Mouse (Mus musculus) forebrain, embryonic 11.5 days (tissue): Measurements from ENCODE around the gene Anln. TPM values are rescaled to one million over a fixed set of nuclear protein-coding genes. Genes with fewer than 3 reads are reported as not detected.
"Not testable (repeated sequence)": the region's sequence is repeated elsewhere in the genome, so short reads cannot be mapped to it uniquely, and the experiment has no call there.

Experiments
- ATAC-seq: fragments of 200-750 bp; cut with Nextera tagmentation; replicated peaks from 2 replicates; pipeline ENCODE4 v1.8.0; 2017; ENCODE audit warnings: moderate TSS enrichment; ENCODE audit not compliant: low FRiP score
- DNase-seq: peaks from one replicate; pipeline ENCODE4 v3.0.0-alpha.2; 2017; ENCODE audit warnings: low spot score
- H3K27ac ChIP-seq: fragments of 300-500 bp; sonication (generic); 2 replicates; pipeline ENCODE4 v1.5.1; 2014; ENCODE audit warnings: low read depth, low read length
- H3K27me3 ChIP-seq: fragments of 300-500 bp; sonication (generic); 2 replicates; pipeline ENCODE4 v1.6.1; 2014; ENCODE audit warnings: mild to moderate bottlenecking, low read length, mixed read lengths; ENCODE audit not compliant: control insufficient read depth, insufficient read depth
- H3K36me3 ChIP-seq: fragments of 300-500 bp; sonication (generic); 2 replicates; pipeline ENCODE4 v1.6.1; 2014; ENCODE audit warnings: mild to moderate bottlenecking, low read length, moderate library complexity, mixed read lengths; ENCODE audit not compliant: control insufficient read depth, insufficient read depth
- H3K4me1 ChIP-seq: fragments of 300-500 bp; sonication (generic); replicated peaks from 2 replicates; pipeline ENCODE4 v1.6.1; 2014; ENCODE audit warnings: low read length, mixed read lengths; ENCODE audit not compliant: control insufficient read depth, insufficient read depth
- H3K4me2 ChIP-seq: fragments of 300-500 bp; sonication (generic); 2 replicates; pipeline ENCODE4 v1.6.1; 2014; ENCODE audit warnings: low read depth, mild to moderate bottlenecking, low read length, moderate library complexity, mixed read lengths; ENCODE audit not compliant: severe bottlenecking
- H3K4me3 ChIP-seq: fragments of 300-500 bp; sonication (generic); 2 replicates; pipeline ENCODE4 v1.5.1; 2014; ENCODE audit warnings: low read depth, low read length
- H3K9ac ChIP-seq: fragments of 300-500 bp; sonication (generic); 2 replicates; pipeline ENCODE4 v1.6.1; 2014; ENCODE audit warnings: low read length
- H3K9me3 ChIP-seq: fragments of 300-500 bp; sonication (generic); 2 replicates; pipeline ENCODE4 v1.6.1; 2016; ENCODE audit warnings: low read length, mixed read lengths; ENCODE audit not compliant: control insufficient read depth
- WGBS: fragments of 180-500 bp; shearing (Covaris S2); extraction: QIAGEN DNeasy Blood & Tissue Kit; methylation state at CpG from one replicate; pipeline ENCODE4 v1.1.7; 2014; 5-methylcytosine and 5-hydroxymethylcytosine counted together
- polyA plus RNA-seq: library from polyadenylated mRNA; unstranded; fragments of >200 nt; fragmentation: Nextera tagmentation; extraction: Ambion mirVana; gene quantifications from 2 replicates; pipeline ENCODE4 v1.2.1, GENCODE M21; 2014

Anln gene
- polyA plus RNA-seq, 1 experiment from 2014 or later = 48.9 TPM

GRCm38 (mm10) chr9:22408344-22408743, 19.4 kb upstream of the Anln start:
- not testable (repeated sequence) for H3K27me3 ChIP-seq, H3K36me3 ChIP-seq, H3K4me1 ChIP-seq, H3K9ac ChIP-seq, DNase-seq, H3K4me2 ChIP-seq, H3K4me3 ChIP-seq, H3K9me3 ChIP-seq, H3K27ac ChIP-seq, ATAC-seq
- 39% methylated on average over 4 of the region's 4 CpGs for WGBS

GRCm38 (mm10) chr9:22407633-22408032, 18.6 kb upstream of the Anln start:
- H3K27ac ChIP-seq, ATAC-seq, H3K36me3 ChIP-seq, H3K4me1 ChIP-seq, DNase-seq, H3K4me3 ChIP-seq, H3K9ac ChIP-seq, H3K4me2 ChIP-seq, H3K27me3 ChIP-seq, H3K9me3 ChIP-seq: not testable (repeated sequence)
- WGBS = 89% methylated on average over 4 of the region's 4 CpGs

- ATAC-seq (no peak), DNase-seq (no peak)
- H3K9me3 ChIP-seq = no peaks in the 10 kb centered on the region
- H3K36me3 ChIP-seq = no peaks in the 10 kb centered on the region
- no peak overlapping the region for H3K4me3 ChIP-seq
- H3K4me2 ChIP-seq = no peak overlapping the region
- 85% methylated on average over 3 of the region's 3 CpGs for WGBS
- no peak overlapping the region for H3K27ac ChIP-seq
- H3K27me3 ChIP-seq = no peaks in the 10 kb centered on the region
- H3K9ac ChIP-seq = no peak overlapping the region
- H3K4me1 ChIP-seq = no peaks in the 10 kb centered on the region
Observed at GRCm38 (mm10) chr9:22405414-22405813, 16.4 kb upstream of the Anln start.

- not testable (repeated sequence) for DNase-seq, H3K27me3 ChIP-seq, H3K4me3 ChIP-seq, H3K36me3 ChIP-seq, H3K27ac ChIP-seq, H3K4me1 ChIP-seq, H3K4me2 ChIP-seq, H3K9me3 ChIP-seq, ATAC-seq, H3K9ac ChIP-seq
- WGBS = 70% methylated on average over 2 of the region's 2 CpGs
Observed at GRCm38 (mm10) chr9:22403501-22403900, 14.5 kb upstream of the Anln start.

- ATAC-seq = no peak
- WGBS = 78% methylated on average over 3 of the region's 3 CpGs
Observed at GRCm38 (mm10) chr9:22402976-22403375, 14.0 kb upstream of the Anln start.

GRCm38 (mm10) chr9:22402001-22402400, 13.0 kb upstream of the Anln start:
- 89% methylated on average over 6 of the region's 6 CpGs for WGBS
- H3K4me2 ChIP-seq = no peak overlapping the region
- H3K27ac ChIP-seq = no peak overlapping the region
- no peaks in the 10 kb centered on the region for H3K27me3 ChIP-seq
- no peaks in the 10 kb centered on the region for H3K9me3 ChIP-seq
- H3K4me1 ChIP-seq = no peaks in the 10 kb centered on the region
- no peak overlapping the region for H3K9ac ChIP-seq
- no peak for DNase-seq
- no peaks in the 10 kb centered on the region for H3K36me3 ChIP-seq
- ATAC-seq = no peak
- no peak overlapping the region for H3K4me3 ChIP-seq

More at GRCm38 (mm10) chr9:22402976-22403375, 14.0 kb upstream of the Anln start:
- no peaks in the 10 kb centered on the region for H3K27me3 ChIP-seq
- no peaks in the 10 kb centered on the region for H3K4me1 ChIP-seq
- no peaks in the 10 kb centered on the region for H3K9me3 ChIP-seq
- no peak for DNase-seq
- H3K9ac ChIP-seq = no peak overlapping the region
- no peak overlapping the region for H3K4me2 ChIP-seq
- H3K4me3 ChIP-seq = no peak overlapping the region
- H3K36me3 ChIP-seq = no peaks in the 10 kb centered on the region
- H3K27ac ChIP-seq = no peak overlapping the region

GRCm38 (mm10) chr9:22399021-22399420, 10.0 kb upstream of the Anln start:
- H3K9ac ChIP-seq = no peak overlapping the region
- no peak overlapping the region for H3K4me2 ChIP-seq
- H3K27me3 ChIP-seq = no peaks in the 10 kb centered on the region
- DNase-seq = no peak
- H3K9me3 ChIP-seq = no peaks in the 10 kb centered on the region
- ATAC-seq = no peak
- 76% methylated on average over 4 of the region's 4 CpGs for WGBS
- no peaks in the 10 kb centered on the region for H3K4me1 ChIP-seq
- H3K4me3 ChIP-seq = no peak overlapping the region
- no peak overlapping the region for H3K27ac ChIP-seq
- H3K36me3 ChIP-seq = no peaks in the 10 kb centered on the region

- no peak for ATAC-seq
- H3K9ac ChIP-seq = no peak overlapping the region
- no peak overlapping the region for H3K4me3 ChIP-seq
- DNase-seq = no peak
- H3K9me3 ChIP-seq = no peaks in the 10 kb centered on the region
- no peak overlapping the region for H3K4me2 ChIP-seq
- WGBS = 90% methylated on average over 2 of the region's 2 CpGs
- no peaks in the 10 kb centered on the region for H3K36me3 ChIP-seq
- no peaks in the 10 kb centered on the region for H3K4me1 ChIP-seq
- H3K27me3 ChIP-seq = no peaks in the 10 kb centered on the region
- no peak overlapping the region for H3K27ac ChIP-seq
Observed at GRCm38 (mm10) chr9:22394725-22395124, 5.7 kb upstream of the Anln start.

GRCm38 (mm10) chr9:22390390-22390789, 1.4 kb upstream of the Anln start:
- H3K27me3 ChIP-seq = no peaks in the 10 kb centered on the region
- H3K4me1 ChIP-seq = peaks cover 3% of the 10 kb centered on the region
- H3K4me2 ChIP-seq = no peak overlapping the region
- H3K9ac ChIP-seq = no peak overlapping the region
- no peak overlapping the region for H3K4me3 ChIP-seq
- H3K27ac ChIP-seq = no peak overlapping the region
- ATAC-seq (no peak), DNase-seq (no peak)
- WGBS = 90% methylated on average over 5 of the region's 5 CpGs
- no peaks in the 10 kb centered on the region for H3K36me3 ChIP-seq
- H3K9me3 ChIP-seq = no peaks in the 10 kb centered on the region
